Mouse (Mus musculus) forebrain, embryonic 11.5 days (tissue): ENCODE data around the gene Nlgn3. TPM values are rescaled to one million over a fixed set of nuclear protein-coding genes. Genes with fewer than 3 reads are reported as not detected.
A peak's percentile ranks its signal among the peaks of the same experiment; 100 is the strongest.

Experiments
- ATAC-seq: fragments of 200-750 bp; cut with Nextera tagmentation; replicated peaks from 2 replicates; pipeline ENCODE4 v1.8.0; 2017; ENCODE audit warnings: moderate TSS enrichment; ENCODE audit not compliant: low FRiP score
- DNase-seq: peaks from one replicate; pipeline ENCODE4 v3.0.0-alpha.2; 2017; ENCODE audit warnings: low spot score
- H3K27ac ChIP-seq: fragments of 300-500 bp; sonication (generic); 2 replicates; pipeline ENCODE4 v1.5.1; 2014; ENCODE audit warnings: low read depth, low read length
- H3K27me3 ChIP-seq: fragments of 300-500 bp; sonication (generic); 2 replicates; pipeline ENCODE4 v1.6.1; 2014; ENCODE audit warnings: mild to moderate bottlenecking, low read length, mixed read lengths; ENCODE audit not compliant: control insufficient read depth, insufficient read depth
- H3K36me3 ChIP-seq: fragments of 300-500 bp; sonication (generic); 2 replicates; pipeline ENCODE4 v1.6.1; 2014; ENCODE audit warnings: mild to moderate bottlenecking, low read length, moderate library complexity, mixed read lengths; ENCODE audit not compliant: control insufficient read depth, insufficient read depth
- H3K4me1 ChIP-seq: fragments of 300-500 bp; sonication (generic); replicated peaks from 2 replicates; pipeline ENCODE4 v1.6.1; 2014; ENCODE audit warnings: low read length, mixed read lengths; ENCODE audit not compliant: control insufficient read depth, insufficient read depth
- H3K4me2 ChIP-seq: fragments of 300-500 bp; sonication (generic); 2 replicates; pipeline ENCODE4 v1.6.1; 2014; ENCODE audit warnings: low read depth, mild to moderate bottlenecking, low read length, moderate library complexity, mixed read lengths; ENCODE audit not compliant: severe bottlenecking
- H3K4me3 ChIP-seq: fragments of 300-500 bp; sonication (generic); 2 replicates; pipeline ENCODE4 v1.5.1; 2014; ENCODE audit warnings: low read depth, low read length
- H3K9ac ChIP-seq: fragments of 300-500 bp; sonication (generic); 2 replicates; pipeline ENCODE4 v1.6.1; 2014; ENCODE audit warnings: low read length
- H3K9me3 ChIP-seq: fragments of 300-500 bp; sonication (generic); 2 replicates; pipeline ENCODE4 v1.6.1; 2016; ENCODE audit warnings: low read length, mixed read lengths; ENCODE audit not compliant: control insufficient read depth
- WGBS: fragments of 180-500 bp; shearing (Covaris S2); extraction: QIAGEN DNeasy Blood & Tissue Kit; methylation state at CpG from one replicate; pipeline ENCODE4 v1.1.7; 2014; 5-methylcytosine and 5-hydroxymethylcytosine counted together
- polyA plus RNA-seq: library from polyadenylated mRNA; unstranded; fragments of >200 nt; fragmentation: Nextera tagmentation; extraction: Ambion mirVana; gene quantifications from 2 replicates; pipeline ENCODE4 v1.2.1, GENCODE M21; 2014

Gene Nlgn3
- 28.1 and 32.1 TPM in 2 replicates for polyA plus RNA-seq

GRCm38 (mm10) chrX:101299055-101299454 lies at the start of gene Nlgn3:
Gene Nlgn3 (plus strand): TSS chrX:101299168.
- Histone ChIP-seq H3K4me2 (peak within 1 kb of the TSS; percentile 51), H3K27me3 (no peaks in the 10 kb centered on the region; the same call in 1 of the 2 replicates), H3K27ac (peak within 1 kb of the TSS; percentile 53), H3K36me3 (no peaks in the 10 kb centered on the region), H3K9ac (peak within 1 kb of the TSS; percentile 57), H3K9me3 (no peaks in the 10 kb centered on the region), H3K4me3 (peak within 1 kb of the TSS; percentile 38), H3K4me1 (peaks cover 10% of the 10 kb centered on the region)
- WGBS: 9% methylated on average over 19 of the region's 24 CpGs
- peak; percentile 31; the same call in 1 of the 2 replicates for ATAC-seq
- DNase-seq: peak; percentile 69

GRCm38 (mm10) chrX:101253952-101254729 lies 44.8 kb upstream of the Nlgn3 start, which contains the start of gene Foxo4:
Gene Foxo4 (plus strand): TSS chrX:101254528.
- H3K27ac ChIP-seq: no peak within 1 kb of the TSS
- peak within 1 kb of the TSS; percentile 45 for H3K4me3 ChIP-seq
- WGBS: 19% methylated on average over 47 of the region's 47 CpGs

GRCm38 (mm10) chrX:101254740-101255139 lies 44.2 kb upstream of the Nlgn3 start:
- no peaks in the 10 kb centered on the region for H3K36me3 ChIP-seq
- DNase-seq: peak; percentile 52

More at GRCm38 (mm10) chrX:101253952-101254729, 44.8 kb upstream of the Nlgn3 start, which contains the start of gene Foxo4:
- H3K4me1 ChIP-seq: no peaks in the 10 kb centered on the region
- H3K27me3 ChIP-seq: no peaks in the 10 kb centered on the region
- H3K9me3 ChIP-seq: no peaks in the 10 kb centered on the region
- peak within 1 kb of the TSS; percentile 61 for H3K9ac ChIP-seq
- peak; percentile 91 for DNase-seq
- H3K36me3 ChIP-seq: no peaks in the 10 kb centered on the region
- peak; percentile 92 for ATAC-seq
- H3K4me2 ChIP-seq: peak within 1 kb of the TSS; percentile 71

GRCm38 (mm10) chrX:101256603-101257002 lies 42.4 kb upstream of the Nlgn3 start:
- H3K27ac ChIP-seq: no peak overlapping the region

More at GRCm38 (mm10) chrX:101254740-101255139, 44.2 kb upstream of the Nlgn3 start:
- H3K9me3 ChIP-seq: no peaks in the 10 kb centered on the region
- peak overlapping the region; percentile 45 for H3K4me3 ChIP-seq
- 23% methylated on average over 26 of the region's 26 CpGs for WGBS
- peak overlapping the region; percentile 71 for H3K4me2 ChIP-seq
- H3K9ac ChIP-seq: peak overlapping the region; percentile 61
- no peak overlapping the region for H3K27ac ChIP-seq
- peak; percentile 16 for ATAC-seq
- no peaks in the 10 kb centered on the region for H3K4me1 ChIP-seq
- no peaks in the 10 kb centered on the region for H3K27me3 ChIP-seq

GRCm38 (mm10) chrX:101260441-101261325 lies 38.3 kb upstream of the Nlgn3 start:
- Histone ChIP-seq H3K9ac (no peak overlapping the region; the same call in 1 of the 2 replicates), H3K27me3 (no peaks in the 10 kb centered on the region), H3K4me1 (peaks cover 5% of the 10 kb centered on the region; the same call in 1 of the 2 replicates), H3K4me2 (no peak overlapping the region), H3K4me3 (no peak overlapping the region), H3K36me3 (no peaks in the 10 kb centered on the region), H3K9me3 (no peaks in the 10 kb centered on the region), H3K27ac (peak overlapping the region; percentile 75)
- WGBS: 23% methylated on average over 12 of the region's 13 CpGs
- ATAC-seq (peak; percentile 85), DNase-seq (peak; percentile 70)

More at GRCm38 (mm10) chrX:101256603-101257002, 42.4 kb upstream of the Nlgn3 start:
- ATAC-seq (no peak), DNase-seq (no peak)
- H3K36me3 ChIP-seq: no peaks in the 10 kb centered on the region
- no peaks in the 10 kb centered on the region for H3K27me3 ChIP-seq
- H3K4me2 ChIP-seq: no peak overlapping the region
- no peak overlapping the region for H3K4me3 ChIP-seq
- H3K9ac ChIP-seq: no peak overlapping the region
- no peaks in the 10 kb centered on the region for H3K9me3 ChIP-seq
- 85% methylated on average over 13 of the region's 13 CpGs for WGBS
- H3K4me1 ChIP-seq: peaks cover 5% of the 10 kb centered on the region; the same call in 1 of the 2 replicates

GRCm38 (mm10) chrX:101263892-101264291 lies 35.1 kb upstream of the Nlgn3 start, which contains the start of gene Gm614:
Gene Gm614 (minus strand): TSS chrX:101263992.
- H3K4me1 ChIP-seq: peaks cover 5% of the 10 kb centered on the region; the same call in 1 of the 2 replicates
- H3K4me2 ChIP-seq: no peak within 1 kb of the TSS
- H3K27me3 ChIP-seq: no peaks in the 10 kb centered on the region; the same call in 1 of the 2 replicates
- no peak within 1 kb of the TSS for H3K27ac ChIP-seq
- no peak for DNase-seq
- no peaks in the 10 kb centered on the region for H3K9me3 ChIP-seq
- H3K36me3 ChIP-seq: no peaks in the 10 kb centered on the region
- 55% methylated on average over 1 of the region's 1 CpGs for WGBS
- no peak within 1 kb of the TSS for H3K9ac ChIP-seq
- no peak within 1 kb of the TSS for H3K4me3 ChIP-seq
- no peak for ATAC-seq

GRCm38 (mm10) chrX:101266631-101267030 lies 32.3 kb upstream of the Nlgn3 start:
- no peak overlapping the region for H3K9ac ChIP-seq
- no peaks in the 10 kb centered on the region for H3K4me1 ChIP-seq
- DNase-seq (no peak), ATAC-seq (no peak)
- WGBS: 97% methylated on average over 6 of the region's 6 CpGs
- no peak overlapping the region for H3K4me2 ChIP-seq
- no peaks in the 10 kb centered on the region; the same call in 1 of the 2 replicates for H3K27me3 ChIP-seq
- no peaks in the 10 kb centered on the region for H3K36me3 ChIP-seq
- H3K9me3 ChIP-seq: no peaks in the 10 kb centered on the region
- no peak overlapping the region for H3K27ac ChIP-seq
- H3K4me3 ChIP-seq: no peak overlapping the region
